Mouse (Mus musculus): ENCODE measurements around the gene Eif4g3. TPM values are rescaled to one million over a fixed set of nuclear protein-coding genes. Genes with fewer than 3 reads are reported as not detected.
A peak's percentile ranks its signal among the peaks of the same experiment; 100 is the strongest.

Eif4g3 gene
- polyA plus RNA-seq, 1 experiment from 2014 or later = 35.2 TPM

DNA sequence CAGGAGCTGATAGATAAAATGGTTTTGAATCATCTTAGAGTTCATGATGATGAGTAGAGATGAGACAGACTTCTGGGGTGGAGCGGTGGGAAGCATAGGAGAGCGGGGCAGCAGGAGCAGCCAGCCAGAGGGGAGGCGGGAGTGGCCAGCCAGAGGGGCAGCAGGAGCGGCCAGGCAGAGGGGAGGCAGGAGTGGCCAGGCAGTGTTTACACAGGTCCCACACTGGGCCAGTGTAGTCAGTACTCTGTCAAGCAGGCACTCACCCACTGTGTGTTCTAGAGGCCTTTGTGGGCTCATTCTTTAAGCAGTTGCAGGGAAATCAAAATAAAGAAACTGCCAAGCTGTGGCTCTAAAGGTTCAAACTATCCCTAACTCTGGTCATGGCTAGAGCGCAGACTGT lies 191.2 kb downstream of the Eif4g3 start:
- DNase-seq (ENCODE audit: low spot score) (no peak), ATAC-seq (replicated peaks; ENCODE audit: insufficient number of reproducible peaks, low FRiP score, low TSS enrichment, low read depth) (no peak)
- peaks cover 18% of the 10 kb centered on the region for H3K36me3 ChIP-seq (replicated peaks; ENCODE audit: control insufficient read depth, insufficient read depth, low read depth, low read length)
- no peaks in the 10 kb centered on the region for H3K27me3 ChIP-seq (ENCODE audit: control insufficient read depth, insufficient read depth, low read length)
- no peaks in the 10 kb centered on the region for H3K4me1 ChIP-seq (ENCODE audit: control insufficient read depth, insufficient read depth, low read length)
- no peak overlapping the region for H3K4me3 ChIP-seq (ENCODE audit: low read depth, low read length)
- H3K27ac ChIP-seq (replicated peaks; ENCODE audit: low read depth, low read length) = no peak overlapping the region
- no peak overlapping the region for H3K9ac ChIP-seq (replicated peaks; ENCODE audit: low read length)
- H3K9me3 ChIP-seq (replicated peaks; ENCODE audit: control insufficient read depth, low read length) = no peaks in the 10 kb centered on the region
- H3K4me2 ChIP-seq (ENCODE audit: low read depth, low read length) = no peak overlapping the region
- WGBS = 95% methylated on average over 5 of the region's 5 CpGs

- no peak for ATAC-seq (replicated peaks; ENCODE audit: insufficient number of reproducible peaks, low FRiP score, low TSS enrichment, low read depth)
- Histone ChIP-seq H3K9ac (replicated peaks; ENCODE audit: low read length) (no peak overlapping the region), H3K27me3 (ENCODE audit: control insufficient read depth, insufficient read depth, low read length) (no peaks in the 10 kb centered on the region), H3K36me3 (replicated peaks; ENCODE audit: control insufficient read depth, insufficient read depth, low read depth, low read length) (peaks cover 16% of the 10 kb centered on the region), H3K9me3 (replicated peaks; ENCODE audit: control insufficient read depth, low read length) (no peaks in the 10 kb centered on the region), H3K4me2 (ENCODE audit: low read depth, low read length) (no peak overlapping the region), H3K27ac (replicated peaks; ENCODE audit: low read depth, low read length) (no peak overlapping the region), H3K4me3 (ENCODE audit: low read depth, low read length) (no peak overlapping the region), H3K4me1 (ENCODE audit: control insufficient read depth, insufficient read depth, low read length) (no peaks in the 10 kb centered on the region)
- WGBS = 89% methylated on average over 5 of the region's 5 CpGs
- DNase-seq (ENCODE audit: low spot score) = no peak
Observed at GRCm38 (mm10) chr4:138184573-138184981, 191.8 kb downstream of the Eif4g3 start.

DNA sequence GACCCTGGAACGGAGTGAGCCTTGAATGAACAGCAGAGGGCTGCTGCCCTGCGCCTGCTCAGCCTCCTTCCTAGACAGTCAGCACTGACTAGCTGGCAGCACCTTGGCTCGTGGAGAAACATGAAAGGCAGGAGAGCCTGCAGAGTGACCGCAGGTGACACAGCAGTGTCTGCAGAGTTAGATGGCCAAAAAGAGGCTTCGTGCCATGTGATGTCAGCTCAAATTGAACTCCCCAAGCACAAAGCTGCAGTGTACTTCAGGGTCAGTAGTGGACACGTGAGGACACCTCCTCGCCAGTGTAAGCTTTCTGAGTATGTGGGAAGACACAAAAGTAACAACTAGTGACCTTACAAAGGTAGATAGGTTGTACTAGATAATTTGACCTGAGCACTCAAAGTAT lies 193.1 kb downstream of the Eif4g3 start:
- Histone ChIP-seq H3K4me3 (ENCODE audit: low read depth, low read length) (no peak overlapping the region), H3K27ac (replicated peaks; ENCODE audit: low read depth, low read length) (no peak overlapping the region), H3K4me1 (ENCODE audit: control insufficient read depth, insufficient read depth, low read length) (no peaks in the 10 kb centered on the region), H3K9ac (replicated peaks; ENCODE audit: low read length) (no peak overlapping the region), H3K4me2 (ENCODE audit: low read depth, low read length) (no peak overlapping the region), H3K9me3 (replicated peaks; ENCODE audit: control insufficient read depth, low read length) (no peaks in the 10 kb centered on the region), H3K36me3 (replicated peaks; ENCODE audit: control insufficient read depth, insufficient read depth, low read depth, low read length) (peaks cover 14% of the 10 kb centered on the region), H3K27me3 (ENCODE audit: control insufficient read depth, insufficient read depth, low read length) (no peaks in the 10 kb centered on the region)
- ATAC-seq (replicated peaks; ENCODE audit: insufficient number of reproducible peaks, low FRiP score, low TSS enrichment, low read depth) (no peak), DNase-seq (ENCODE audit: low spot score) (no peak)
- WGBS = 93% methylated on average over 7 of the region's 7 CpGs

- H3K9me3 ChIP-seq (replicated peaks; ENCODE audit: control insufficient read depth, low read length) = no peaks in the 10 kb centered on the region
- H3K27ac ChIP-seq (replicated peaks; ENCODE audit: low read depth, low read length) = no peak overlapping the region
- no peak overlapping the region for H3K9ac ChIP-seq (replicated peaks; ENCODE audit: low read length)
- H3K36me3 ChIP-seq (replicated peaks; ENCODE audit: control insufficient read depth, insufficient read depth, low read depth, low read length) = peaks cover 17% of the 10 kb centered on the region
- H3K27me3 ChIP-seq (ENCODE audit: control insufficient read depth, insufficient read depth, low read length) = no peaks in the 10 kb centered on the region
- H3K4me3 ChIP-seq (ENCODE audit: low read depth, low read length) = no peak overlapping the region
- no peak overlapping the region for H3K4me2 ChIP-seq (ENCODE audit: low read depth, low read length)
- DNase-seq (ENCODE audit: low spot score) = no peak
- no peak for ATAC-seq (replicated peaks; ENCODE audit: insufficient number of reproducible peaks, low FRiP score, low TSS enrichment, low read depth)
- no peaks in the 10 kb centered on the region for H3K4me1 ChIP-seq (ENCODE audit: control insufficient read depth, insufficient read depth, low read length)
- WGBS = 95% methylated on average over 7 of the region's 7 CpGs
Observed at GRCm38 (mm10) chr4:138187995-138188394, 195.2 kb downstream of the Eif4g3 start.

- Histone ChIP-seq H3K36me3 (replicated peaks; ENCODE audit: control insufficient read depth, insufficient read depth, low read depth, low read length) (peaks cover 26% of the 10 kb centered on the region), H3K4me1 (ENCODE audit: control insufficient read depth, insufficient read depth, low read length) (no peaks in the 10 kb centered on the region), H3K27ac (replicated peaks; ENCODE audit: low read depth, low read length) (no peak overlapping the region), H3K4me2 (ENCODE audit: low read depth, low read length) (no peak overlapping the region), H3K9me3 (replicated peaks; ENCODE audit: control insufficient read depth, low read length) (no peaks in the 10 kb centered on the region), H3K4me3 (ENCODE audit: low read depth, low read length) (no peak overlapping the region), H3K27me3 (ENCODE audit: control insufficient read depth, insufficient read depth, low read length) (no peaks in the 10 kb centered on the region), H3K9ac (replicated peaks; ENCODE audit: low read length) (no peak overlapping the region)
- 86% methylated on average over 5 of the region's 5 CpGs for WGBS
- no peak for DNase-seq (ENCODE audit: low spot score)
- ATAC-seq (replicated peaks; ENCODE audit: insufficient number of reproducible peaks, low FRiP score, low TSS enrichment, low read depth) = no peak
Observed at GRCm38 (mm10) chr4:138192561-138192960, 199.7 kb downstream of the Eif4g3 start.

DNA sequence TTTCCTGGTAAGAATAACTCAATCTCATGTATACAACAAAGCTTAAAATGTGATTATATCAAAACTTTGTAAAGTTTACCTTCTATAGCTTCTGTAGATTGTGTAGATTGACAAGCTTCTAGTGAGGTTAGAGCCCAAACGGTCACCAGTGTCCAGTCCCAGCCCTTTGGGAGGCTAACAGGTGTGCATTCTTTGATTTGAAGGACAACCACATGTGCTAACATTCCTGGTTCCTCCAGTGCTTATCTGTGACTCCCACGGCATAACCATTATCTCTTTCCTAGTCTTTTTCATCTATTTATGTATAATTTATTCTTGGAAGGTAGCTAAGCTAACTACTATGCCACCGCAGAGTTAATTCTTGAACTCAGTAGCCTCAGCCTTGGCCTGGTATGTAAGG lies 207.9 kb downstream of the Eif4g3 start:
- ATAC-seq (replicated peaks; ENCODE audit: insufficient number of reproducible peaks, low FRiP score, low TSS enrichment, low read depth) (no peak), DNase-seq (ENCODE audit: low spot score) (no peak)
- H3K4me3 ChIP-seq (ENCODE audit: low read depth, low read length) = no peak overlapping the region
- no peaks in the 10 kb centered on the region for H3K4me1 ChIP-seq (ENCODE audit: control insufficient read depth, insufficient read depth, low read length)
- no peak overlapping the region for H3K27ac ChIP-seq (replicated peaks; ENCODE audit: low read depth, low read length)
- no peak overlapping the region for H3K4me2 ChIP-seq (ENCODE audit: low read depth, low read length)
- no peak overlapping the region for H3K9ac ChIP-seq (replicated peaks; ENCODE audit: low read length)
- no peaks in the 10 kb centered on the region for H3K27me3 ChIP-seq (ENCODE audit: control insufficient read depth, insufficient read depth, low read length)
- peaks cover 24% of the 10 kb centered on the region for H3K36me3 ChIP-seq (replicated peaks; ENCODE audit: control insufficient read depth, insufficient read depth, low read depth, low read length)
- WGBS = 82% methylated on average over 3 of the region's 3 CpGs
- no peaks in the 10 kb centered on the region for H3K9me3 ChIP-seq (replicated peaks; ENCODE audit: control insufficient read depth, low read length)

GRCm38 (mm10) chr4:138201696-138202095 lies 208.9 kb downstream of the Eif4g3 start:
- H3K4me1 ChIP-seq (ENCODE audit: control insufficient read depth, insufficient read depth, low read length) = no peaks in the 10 kb centered on the region
- H3K9me3 ChIP-seq (replicated peaks; ENCODE audit: control insufficient read depth, low read length) = no peaks in the 10 kb centered on the region
- DNase-seq (ENCODE audit: low spot score) (peak; percentile 8), ATAC-seq (replicated peaks; ENCODE audit: insufficient number of reproducible peaks, low FRiP score, low TSS enrichment, low read depth) (no peak)
- H3K4me2 ChIP-seq (ENCODE audit: low read depth, low read length) = no peak overlapping the region
- whole genome bisulfite sequencing = 69% methylated on average over 9 of the region's 9 CpGs
- H3K9ac ChIP-seq (replicated peaks; ENCODE audit: low read length) = no peak overlapping the region
- no peaks in the 10 kb centered on the region for H3K27me3 ChIP-seq (ENCODE audit: control insufficient read depth, insufficient read depth, low read length)
- H3K27ac ChIP-seq (replicated peaks; ENCODE audit: low read depth, low read length) = no peak overlapping the region
- peaks cover 23% of the 10 kb centered on the region for H3K36me3 ChIP-seq (replicated peaks; ENCODE audit: control insufficient read depth, insufficient read depth, low read depth, low read length)
- H3K4me3 ChIP-seq (ENCODE audit: low read depth, low read length) = no peak overlapping the region

DNA sequence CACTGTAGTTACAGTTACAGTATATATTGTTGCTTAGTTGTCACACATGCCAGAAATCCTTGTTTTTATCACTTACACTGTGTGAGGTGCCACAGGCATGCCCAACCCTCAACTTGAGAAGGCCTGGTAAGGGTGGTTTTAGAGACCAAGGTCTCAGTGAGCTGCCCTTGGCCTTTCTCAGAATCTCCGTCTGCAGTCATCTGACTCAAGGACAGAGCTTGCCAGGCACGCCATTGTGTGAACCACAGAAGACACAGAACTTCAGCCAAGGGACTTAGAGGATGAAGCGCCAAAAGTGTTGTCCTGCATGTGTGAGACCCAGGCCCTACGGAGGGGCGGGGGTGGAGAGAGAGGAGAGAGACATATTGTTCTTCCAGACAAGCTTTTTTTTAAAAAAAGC lies 217.3 kb downstream of the Eif4g3 start:
- Histone ChIP-seq H3K27ac (replicated peaks; ENCODE audit: low read depth, low read length) (no peak overlapping the region), H3K9me3 (replicated peaks; ENCODE audit: control insufficient read depth, low read length) (no peaks in the 10 kb centered on the region), H3K4me1 (ENCODE audit: control insufficient read depth, insufficient read depth, low read length) (no peaks in the 10 kb centered on the region), H3K36me3 (replicated peaks; ENCODE audit: control insufficient read depth, insufficient read depth, low read depth, low read length) (peaks cover 9% of the 10 kb centered on the region), H3K27me3 (ENCODE audit: control insufficient read depth, insufficient read depth, low read length) (no peaks in the 10 kb centered on the region), H3K4me3 (ENCODE audit: low read depth, low read length) (no peak overlapping the region), H3K9ac (replicated peaks; ENCODE audit: low read length) (no peak overlapping the region), H3K4me2 (ENCODE audit: low read depth, low read length) (no peak overlapping the region)
- ATAC-seq (replicated peaks; ENCODE audit: insufficient number of reproducible peaks, low FRiP score, low TSS enrichment, low read depth) (no peak), DNase-seq (ENCODE audit: low spot score) (no peak)
- 88% methylated on average over 5 of the region's 5 CpGs for WGBS
